Mouse (Mus musculus) fibroblast of lung, adult 2 months (primary cell): ENCODE results near the gene Mknk2.

Experiments used
- DNase-seq: peaks from one replicate; pipeline ENCODE4 v3.0.0-alpha.2; 2011; ENCODE audit warnings: low read depth

Gene Mknk2

DNA sequence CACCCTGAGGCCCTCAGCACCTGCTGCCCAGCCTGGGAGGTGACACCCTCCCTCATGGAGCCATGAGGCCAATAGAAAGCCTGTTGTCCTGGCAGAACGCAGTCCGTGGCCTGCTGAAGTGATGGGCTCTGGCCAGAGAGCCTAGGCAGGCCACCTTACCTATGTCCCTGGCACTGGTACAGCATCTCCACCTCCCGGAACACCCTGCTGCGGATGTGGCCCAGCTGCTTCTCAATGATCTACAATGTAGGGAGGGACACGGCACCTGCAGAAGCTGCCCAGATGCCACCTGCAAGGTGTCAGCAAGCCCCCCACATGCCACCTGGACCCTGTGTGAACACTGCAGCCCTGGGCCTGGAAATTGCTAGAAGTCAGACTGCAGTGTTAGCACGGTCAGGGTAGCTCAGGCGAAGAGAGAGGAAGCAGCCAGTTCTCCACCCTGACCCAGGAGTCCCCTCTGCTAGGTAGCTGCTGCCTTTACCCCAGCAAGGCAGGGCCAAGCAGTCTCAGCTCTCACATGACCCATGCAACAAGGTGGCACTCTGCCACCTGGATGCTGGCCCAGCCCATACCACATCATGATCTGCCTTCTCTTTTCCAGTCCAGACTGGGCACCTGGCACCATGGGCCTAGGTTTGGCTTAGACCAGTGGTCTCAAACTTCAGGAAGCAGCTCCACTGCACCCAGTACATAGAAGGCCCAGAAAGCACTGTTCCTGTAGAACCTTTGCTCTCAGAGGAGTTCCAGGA lies 8.0 kb downstream of the Mknk2 start:
- DNase-seq, result no peak

- no peak for DNase-seq
Measured at GRCm38 (mm10) chr10:80669018-80669417, 8.9 kb downstream of the Mknk2 start.

DNA sequence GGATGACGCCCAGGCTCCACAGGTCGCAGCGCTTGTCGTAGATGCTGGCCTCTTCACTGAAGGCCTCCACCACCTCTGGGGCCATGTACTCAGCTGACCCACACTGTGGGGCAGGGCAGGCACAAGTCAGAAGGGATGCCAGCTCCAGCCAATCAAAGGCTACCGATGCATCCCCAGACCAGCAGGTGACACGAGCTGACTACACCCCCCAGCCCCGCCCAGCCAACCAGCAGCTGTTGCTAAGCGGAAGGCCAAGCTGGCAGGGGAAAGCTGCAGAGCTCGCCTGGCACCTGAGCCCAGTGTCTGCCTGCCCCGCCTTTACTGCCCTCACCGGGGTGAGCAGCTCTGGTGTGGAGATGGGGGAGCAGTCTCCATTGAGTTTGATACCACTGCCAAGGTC lies 9.3 kb downstream of the Mknk2 start:
- no peak for DNase-seq

GRCm38 (mm10) chr10:80666837-80667412 lies 11.0 kb downstream of the Mknk2 start:
- no peak for DNase-seq

DNA sequence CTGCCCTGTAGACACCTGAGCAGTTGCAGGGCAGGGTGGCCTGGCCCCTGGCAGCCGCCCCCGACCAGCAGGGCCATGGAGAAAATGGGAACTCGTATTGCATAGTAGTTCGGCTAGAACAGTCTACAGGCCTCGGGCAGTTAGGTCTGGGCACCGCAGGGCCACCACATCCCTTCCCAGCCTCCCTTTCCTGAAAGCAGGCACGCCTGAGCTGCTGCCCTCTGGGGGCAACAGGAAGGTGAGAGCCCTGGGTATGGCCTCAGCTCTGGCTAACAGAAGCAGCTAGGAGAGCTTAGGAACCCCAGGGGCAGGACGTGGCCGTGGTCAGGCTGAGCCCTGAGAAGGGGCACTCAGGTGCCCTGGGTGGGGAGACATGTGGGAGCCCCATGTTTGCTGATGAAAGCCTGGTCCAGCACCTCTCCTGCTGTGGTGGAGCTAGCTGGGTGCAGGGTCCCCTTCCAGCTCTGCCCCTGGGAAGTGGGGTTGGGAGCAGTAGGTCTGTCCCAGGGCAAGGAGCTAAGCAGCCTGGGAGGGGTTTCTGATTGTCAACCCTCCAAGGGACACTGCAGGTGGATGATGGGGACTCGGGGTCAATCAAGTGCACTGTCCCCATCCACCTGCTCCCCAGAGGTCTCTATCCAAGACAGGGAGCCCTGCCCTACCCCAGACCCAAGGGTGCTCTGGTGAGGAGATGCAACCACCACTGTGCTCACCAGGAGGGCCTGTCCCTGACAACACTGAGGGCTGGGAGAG lies 11.8 kb downstream of the Mknk2 start:
- DNase-seq, result no peak

- no peak for DNase-seq
Measured at GRCm38 (mm10) chr10:80665459-80665858, 12.5 kb downstream of the Mknk2 start.

GRCm38 (mm10) chr10:80665016-80665380 lies 12.9 kb downstream of the Mknk2 start:
- no peak for DNase-seq

DNA sequence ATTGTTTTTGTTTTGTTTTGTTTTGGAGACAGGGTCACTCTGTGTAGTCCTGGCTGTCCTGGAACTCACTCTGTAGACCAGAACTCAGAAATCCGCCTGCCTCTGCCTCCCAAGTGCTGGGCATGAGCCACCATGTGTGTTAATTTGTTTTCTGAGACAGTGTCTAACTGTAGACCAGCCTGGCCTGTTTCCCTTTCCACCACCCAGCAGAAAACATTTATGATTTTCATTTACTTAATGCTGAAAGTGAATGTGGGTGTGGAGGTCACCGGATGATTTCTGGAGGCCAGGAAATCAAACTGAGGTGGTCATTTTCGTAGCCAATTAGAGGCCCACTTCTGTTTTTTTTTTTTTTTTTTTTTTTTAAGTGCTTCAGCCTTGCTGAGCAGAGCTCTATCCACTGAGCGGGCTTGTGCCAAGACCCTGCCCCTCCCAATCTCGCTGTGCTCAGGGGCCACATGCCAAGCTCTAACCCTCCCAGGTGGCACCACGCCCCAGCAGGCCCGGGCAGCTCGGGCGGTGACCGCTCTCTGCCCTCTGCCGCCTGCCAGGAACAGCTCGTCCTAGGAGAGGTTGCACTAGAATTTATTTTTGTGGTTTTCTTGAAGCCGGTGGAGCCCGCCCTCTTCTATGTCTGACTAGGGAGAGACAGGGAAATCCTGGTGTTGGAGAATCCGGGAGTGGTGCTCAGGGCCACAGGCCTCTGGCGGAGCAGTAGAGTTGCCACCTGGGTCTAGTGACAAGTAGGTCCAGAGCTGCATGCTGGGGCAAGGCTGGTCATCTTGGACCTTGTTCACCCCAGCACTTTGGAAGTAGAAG lies 13.5 kb downstream of the Mknk2 start:
- no peak for DNase-seq

DNA sequence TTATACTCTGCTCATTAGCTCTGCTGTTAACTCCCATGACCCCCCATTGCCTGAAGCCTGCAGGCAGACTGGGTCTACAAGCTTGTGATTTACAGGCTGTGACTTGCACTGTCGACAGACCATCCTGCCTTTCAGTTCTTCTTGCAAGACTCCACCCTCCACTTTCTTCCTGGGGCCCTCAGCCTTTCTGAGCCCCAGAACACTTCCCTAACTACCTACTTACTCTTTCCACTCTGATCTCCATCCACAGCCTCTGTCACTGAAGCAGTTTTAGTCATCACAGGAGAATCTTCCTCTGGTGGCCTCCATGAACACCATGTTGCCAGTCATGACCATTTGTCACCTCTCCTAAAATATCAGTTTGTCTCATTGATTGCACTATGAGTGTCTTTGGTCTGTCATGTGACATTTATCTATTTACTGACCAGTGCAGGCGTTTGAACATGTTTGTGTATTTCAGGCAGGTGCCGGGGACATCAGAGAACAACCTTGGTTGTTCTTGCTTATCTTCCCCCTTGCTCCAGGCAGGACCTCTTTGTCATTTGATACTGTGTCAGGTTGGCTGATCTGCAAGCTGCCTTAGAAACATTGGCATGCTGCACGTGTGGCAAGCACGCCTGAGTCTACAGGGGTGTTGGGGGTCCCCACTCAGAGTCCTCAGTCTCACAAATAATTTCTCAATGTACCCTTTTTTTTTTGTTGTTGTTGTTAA lies 14.3 kb downstream of the Mknk2 start:
- no peak for DNase-seq

- no peak for DNase-seq
Measured at GRCm38 (mm10) chr10:80661149-80661548, 16.8 kb downstream of the Mknk2 start.

- DNase-seq, result no peak
Measured at GRCm38 (mm10) chr10:80659213-80659612, 18.7 kb downstream of the Mknk2 start.

- no peak for DNase-seq
Measured at GRCm38 (mm10) chr10:80658841-80659202, 19.1 kb downstream of the Mknk2 start.

- DNase-seq, result no peak
Measured at GRCm38 (mm10) chr10:80658194-80658840, 19.6 kb downstream of the Mknk2 start.

DNA sequence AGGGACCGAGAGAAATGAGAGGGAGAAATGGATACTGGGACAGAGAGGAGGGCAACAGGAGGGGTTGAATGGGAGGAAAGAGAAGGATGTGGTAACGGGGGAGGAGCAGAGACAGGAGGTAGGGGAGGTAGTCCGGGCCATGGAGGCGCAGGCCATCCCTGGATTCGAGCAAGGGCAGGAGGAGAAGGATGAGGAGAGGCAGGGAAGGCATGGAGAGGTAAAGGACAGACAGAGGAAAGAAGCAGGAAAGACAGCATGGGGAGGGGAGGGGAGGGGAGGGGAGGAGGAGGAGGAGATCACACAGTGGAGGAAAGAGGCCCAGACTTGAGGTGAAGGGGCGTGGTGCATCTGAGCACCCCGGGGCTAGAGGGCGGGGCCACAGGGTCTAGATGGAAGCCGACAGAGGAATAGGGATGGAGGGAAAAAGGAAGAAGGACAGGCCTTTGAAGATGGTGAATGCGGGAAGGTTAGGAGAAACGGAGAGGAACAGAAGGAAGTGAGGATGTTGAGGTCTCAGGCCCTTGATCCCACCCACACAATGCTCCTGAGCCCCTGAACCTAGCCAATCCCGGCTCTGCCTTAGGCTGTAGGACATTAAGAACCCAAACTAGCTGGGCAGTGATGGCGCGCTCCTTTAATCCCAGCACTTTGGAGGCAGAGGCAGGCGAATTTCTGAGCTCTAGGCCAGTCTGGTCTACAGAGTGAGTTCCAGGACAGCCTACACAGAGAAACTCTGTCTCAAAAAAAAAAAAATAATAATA lies 20.9 kb downstream of the Mknk2 start, which contains the start of gene Btbd2:
Gene Btbd2, minus strand, starts transcription at position 209 of the 761 bp plus-strand sequence.
- no peak for DNase-seq

DNA sequence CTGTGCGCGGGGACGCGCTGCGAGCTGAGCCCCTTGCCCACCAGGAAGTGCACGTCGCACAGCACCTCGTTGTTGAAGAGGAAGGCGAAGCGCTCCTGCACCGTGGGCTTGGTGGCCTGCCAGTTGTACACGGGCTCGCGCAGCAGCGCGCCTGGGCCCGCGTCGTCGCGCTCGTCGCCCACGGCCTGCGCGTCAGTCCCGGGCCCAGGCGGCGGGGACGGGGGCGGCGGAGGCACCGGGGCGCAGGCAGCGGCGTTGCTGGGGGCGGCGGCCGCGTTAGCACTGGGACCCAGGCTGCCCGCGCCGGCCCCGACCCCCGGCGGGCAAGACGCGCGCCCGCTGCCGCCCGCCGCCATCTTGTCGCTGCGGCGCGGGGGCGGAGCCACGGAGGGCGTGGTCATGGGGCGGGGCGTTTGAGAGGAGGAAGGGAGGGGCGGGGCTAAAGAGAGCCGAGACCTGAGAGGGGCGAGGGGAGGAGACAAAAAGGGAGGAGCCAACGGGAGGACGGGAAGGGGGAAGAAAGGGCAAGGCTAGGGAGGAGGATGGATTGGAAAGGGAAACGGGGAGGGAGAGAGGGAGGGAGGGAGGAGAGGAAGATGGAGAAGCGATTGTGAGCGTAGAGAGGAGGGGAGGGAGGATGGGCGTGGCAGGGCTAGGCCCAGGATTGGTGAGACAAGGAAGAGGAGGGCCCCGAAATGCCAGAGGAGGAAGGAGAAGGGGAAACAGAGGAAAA lies 21.6 kb downstream of the Mknk2 start:
- peak; percentile 97 for DNase-seq

DNA sequence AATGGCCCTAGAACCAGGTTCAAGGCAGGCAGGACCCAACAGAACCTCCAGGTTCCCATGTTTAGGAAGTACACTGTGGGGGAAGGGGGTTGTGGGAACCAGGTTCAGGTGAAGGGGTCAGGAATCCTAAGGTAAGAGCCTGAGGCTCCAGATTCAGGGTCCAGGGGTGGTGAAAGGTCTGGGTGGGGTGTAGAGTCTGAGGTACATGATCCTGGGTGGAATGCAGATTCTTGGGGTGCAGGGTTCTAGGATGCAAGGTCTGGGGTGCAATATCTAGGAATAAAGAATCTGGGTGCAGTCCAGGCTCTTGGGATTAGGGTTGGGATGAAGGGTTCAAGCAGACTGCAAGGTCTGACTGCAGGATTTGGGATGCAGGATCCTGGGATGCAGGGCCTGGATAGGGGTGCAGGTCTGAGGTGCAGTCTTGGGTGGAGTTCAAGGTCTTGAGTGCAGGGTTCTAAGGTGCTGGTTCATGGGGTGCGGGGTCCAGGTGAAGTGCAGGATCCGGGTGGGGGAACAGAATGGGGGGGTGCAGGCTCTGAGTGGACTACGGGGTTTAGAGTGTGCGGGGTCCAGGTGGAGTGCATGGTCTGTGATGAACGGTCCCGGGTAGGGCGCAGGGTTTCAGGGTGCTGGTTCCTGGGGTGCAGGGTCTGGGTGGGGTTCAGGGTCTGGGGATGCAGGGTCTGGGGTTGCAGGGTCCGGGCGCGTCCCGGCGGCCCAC lies 22.3 kb downstream of the Mknk2 start:
- DNase-seq, result no peak

DNA sequence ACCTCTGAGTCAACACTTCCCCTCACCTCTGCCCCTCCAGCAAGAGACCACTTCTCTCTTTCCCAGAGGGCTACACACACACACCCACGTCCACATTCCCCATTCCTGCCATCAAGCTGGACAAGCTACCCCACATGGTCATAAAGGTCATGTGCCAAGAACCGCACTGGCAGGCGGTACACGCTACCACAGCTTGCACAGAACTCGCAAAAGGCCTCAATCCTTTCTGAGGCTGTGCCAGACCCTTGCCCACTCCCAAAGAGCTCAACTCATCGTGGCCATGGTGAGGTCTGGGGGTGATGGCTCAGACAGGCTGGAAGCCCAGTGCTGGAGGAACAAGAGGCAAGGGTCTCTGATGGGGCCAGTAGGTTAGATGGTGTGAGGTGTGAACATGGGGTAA lies 23.0 kb downstream of the Mknk2 start:
- no peak for DNase-seq

GRCm38 (mm10) chr10:80653156-80653720 lies 24.7 kb downstream of the Mknk2 start:
- no peak for DNase-seq

GRCm38 (mm10) chr10:80650392-80650791 lies 27.5 kb downstream of the Mknk2 start:
- DNase-seq, result no peak
